Mouse (Mus musculus): ENCODE results near the gene Pde10a. TPM values are rescaled to one million over a fixed set of nuclear protein-coding genes. Genes with fewer than 3 reads are reported as not detected.

The Pde10a gene
- total and polyA plus RNA-seq, 2 experiments from 2014 or later: 8.2 to 38.5 TPM

- Histone ChIP-seq H3K9me3 (ENCODE audit: low read length) (no peaks in the 10 kb centered on the region), H3K9ac (replicated peaks; ENCODE audit: low read length) (no peak overlapping the region), H3K4me3 (ENCODE audit: low read length) (no peak overlapping the region), H3K4me2 (ENCODE audit: low read depth, low read length) (no peak overlapping the region), H3K27me3 (ENCODE audit: insufficient read depth, low read length) (no peaks in the 10 kb centered on the region), H3K36me3 (ENCODE audit: insufficient read depth, low read length) (no peaks in the 10 kb centered on the region), H3K4me1 (ENCODE audit: insufficient read depth, low read length) (peaks cover 5% of the 10 kb centered on the region; the same call in 1 of the 2 replicates), H3K27ac (no peak overlapping the region)
- 45% methylated on average over 8 of the region's 8 CpGs for WGBS
- TF ChIP-seq CTCF (IDR thresholded peaks at IDR 0.05; ENCODE audit: low read depth): no peak
- no peak for DNase-seq (ENCODE audit: low spot score)
- ATAC-seq: no peak
Measured at GRCm38 (mm10) chr17:8838252-8838651, 313.1 kb downstream of the Pde10a start.

- no peaks in the 10 kb centered on the region for H3K9me3 ChIP-seq (ENCODE audit: low read length)
- no peaks in the 10 kb centered on the region for H3K36me3 ChIP-seq (ENCODE audit: insufficient read depth, low read length)
- TF ChIP-seq CTCF (IDR thresholded peaks at IDR 0.05; ENCODE audit: low read depth): no peak
- no peaks in the 10 kb centered on the region for H3K27me3 ChIP-seq (ENCODE audit: insufficient read depth, low read length)
- 54% methylated on average over 10 of the region's 10 CpGs for WGBS
- ATAC-seq (no peak), DNase-seq (ENCODE audit: low spot score) (no peak)
- H3K4me1 ChIP-seq (ENCODE audit: insufficient read depth, low read length): peaks cover 5% of the 10 kb centered on the region; the same call in 1 of the 2 replicates
- no peak overlapping the region for H3K27ac ChIP-seq
- no peak overlapping the region for H3K9ac ChIP-seq (replicated peaks; ENCODE audit: low read length)
- no peak overlapping the region for H3K4me2 ChIP-seq (ENCODE audit: low read depth, low read length)
- no peak overlapping the region for H3K4me3 ChIP-seq (ENCODE audit: low read length)
Measured at GRCm38 (mm10) chr17:8839237-8840011, 314.3 kb downstream of the Pde10a start.

- Histone ChIP-seq H3K27ac (no peak overlapping the region), H3K36me3 (ENCODE audit: insufficient read depth, low read length) (no peaks in the 10 kb centered on the region), H3K9me3 (ENCODE audit: low read length) (no peaks in the 10 kb centered on the region), H3K27me3 (ENCODE audit: insufficient read depth, low read length) (no peaks in the 10 kb centered on the region), H3K4me1 (ENCODE audit: insufficient read depth, low read length) (peaks cover 5% of the 10 kb centered on the region; the same call in 1 of the 2 replicates), H3K9ac (replicated peaks; ENCODE audit: low read length) (no peak overlapping the region), H3K4me3 (ENCODE audit: low read length) (no peak overlapping the region), H3K4me2 (ENCODE audit: low read depth, low read length) (no peak overlapping the region)
- ATAC-seq (no peak), DNase-seq (ENCODE audit: low spot score) (no peak)
- 29% methylated on average over 8 of the region's 8 CpGs for WGBS
- TF ChIP-seq CTCF (IDR thresholded peaks at IDR 0.05; ENCODE audit: low read depth): no peak
Measured at GRCm38 (mm10) chr17:8841094-8841493, 315.9 kb downstream of the Pde10a start.

GRCm38 (mm10) chr17:8841897-8842540 lies 316.8 kb downstream of the Pde10a start:
- no peak overlapping the region for H3K4me3 ChIP-seq (ENCODE audit: low read length)
- H3K9me3 ChIP-seq (ENCODE audit: low read length): no peaks in the 10 kb centered on the region
- peaks cover 5% of the 10 kb centered on the region; the same call in 1 of the 2 replicates for H3K4me1 ChIP-seq (ENCODE audit: insufficient read depth, low read length)
- no peaks in the 10 kb centered on the region for H3K27me3 ChIP-seq (ENCODE audit: insufficient read depth, low read length)
- H3K36me3 ChIP-seq (ENCODE audit: insufficient read depth, low read length): no peaks in the 10 kb centered on the region
- WGBS: 34% methylated on average over 8 of the region's 8 CpGs
- TF ChIP-seq CTCF (IDR thresholded peaks at IDR 0.05; ENCODE audit: low read depth): no peak
- no peak overlapping the region for H3K9ac ChIP-seq (replicated peaks; ENCODE audit: low read length)
- peak; percentile 13 for DNase-seq (ENCODE audit: low spot score)
- ATAC-seq: peak; percentile 22; the same call in 1 of the 2 replicates
- peak overlapping the region; percentile 27; the same call in 1 of the 2 replicates for H3K27ac ChIP-seq
- H3K4me2 ChIP-seq (ENCODE audit: low read depth, low read length): no peak overlapping the region

GRCm38 (mm10) chr17:8842662-8843061 lies 317.5 kb downstream of the Pde10a start:
- Histone ChIP-seq H3K4me1 (ENCODE audit: insufficient read depth, low read length) (peaks cover 5% of the 10 kb centered on the region; the same call in 1 of the 2 replicates), H3K4me2 (ENCODE audit: low read depth, low read length) (no peak overlapping the region)
- WGBS: 39% methylated on average over 4 of the region's 4 CpGs

GRCm38 (mm10) chr17:8843941-8844340 lies 318.8 kb downstream of the Pde10a start:
- WGBS: 71% methylated on average over 7 of the region's 7 CpGs
- Histone ChIP-seq H3K9me3 (ENCODE audit: low read length) (no peaks in the 10 kb centered on the region), H3K27ac (no peak overlapping the region), H3K9ac (replicated peaks; ENCODE audit: low read length) (no peak overlapping the region), H3K27me3 (ENCODE audit: insufficient read depth, low read length) (no peaks in the 10 kb centered on the region), H3K4me1 (ENCODE audit: insufficient read depth, low read length) (peaks cover 5% of the 10 kb centered on the region; the same call in 1 of the 2 replicates), H3K4me3 (ENCODE audit: low read length) (no peak overlapping the region), H3K4me2 (ENCODE audit: low read depth, low read length) (no peak overlapping the region), H3K36me3 (ENCODE audit: insufficient read depth, low read length) (no peaks in the 10 kb centered on the region)
- DNase-seq (ENCODE audit: low spot score): no peak
- ATAC-seq: no peak
- TF ChIP-seq CTCF (IDR thresholded peaks at IDR 0.05; ENCODE audit: low read depth): no peak

More at GRCm38 (mm10) chr17:8842662-8843061, 317.5 kb downstream of the Pde10a start:
- Histone ChIP-seq H3K36me3 (ENCODE audit: insufficient read depth, low read length) (no peaks in the 10 kb centered on the region), H3K9ac (replicated peaks; ENCODE audit: low read length) (no peak overlapping the region), H3K27me3 (ENCODE audit: insufficient read depth, low read length) (no peaks in the 10 kb centered on the region), H3K4me3 (ENCODE audit: low read length) (no peak overlapping the region), H3K9me3 (ENCODE audit: low read length) (no peaks in the 10 kb centered on the region), H3K27ac (no peak overlapping the region)
- TF ChIP-seq CTCF (IDR thresholded peaks at IDR 0.05; ENCODE audit: low read depth): no peak
- no peak for ATAC-seq
- DNase-seq (ENCODE audit: low spot score): peak; percentile 44

All from hindbrain, postnatal 0 days (tissue).